Mouse (Mus musculus): ENCODE results near the gene Psma1. TPM values are rescaled to one million over a fixed set of nuclear protein-coding genes. Genes with fewer than 3 reads are reported as not detected.

The Psma1 gene
- total and polyA plus RNA-seq, 2 experiments from 2014 or later: 158 to 317 TPM

- H3K4me2 ChIP-seq (ENCODE audit: low read depth, low read length, poor library complexity, severe bottlenecking): peak within 1 kb of the TSS; percentile 57
- peak; percentile 97 for ATAC-seq (ENCODE audit: low FRiP score)
- peak within 1 kb of the TSS; percentile 91 for H3K9ac ChIP-seq (replicated peaks; ENCODE audit: low read length, poor library complexity, severe bottlenecking)
- peak; percentile 13; the same call in 1 of the 2 replicates for TF ChIP-seq CTCF (IDR thresholded peaks at IDR 0.05)
- no peaks in the 10 kb centered on the region for H3K27me3 ChIP-seq (ENCODE audit: insufficient read depth, low read length)
- peak within 1 kb of the TSS; percentile 69 for H3K27ac ChIP-seq (ENCODE audit: low read depth, low read length)
- peak; percentile 95 for DNase-seq (ENCODE audit: low spot score)
- 2% methylated on average over 66 of the region's 75 CpGs for WGBS
- no peaks in the 10 kb centered on the region for H3K9me3 ChIP-seq (ENCODE audit: low read length)
- peak within 1 kb of the TSS; percentile 95 for H3K4me3 ChIP-seq (ENCODE audit: low read depth, low read length)
- H3K4me1 ChIP-seq (ENCODE audit: insufficient read depth, low read length): no peaks in the 10 kb centered on the region
- H3K36me3 ChIP-seq (ENCODE audit: insufficient read depth, low read length): peaks cover 15% of the 10 kb centered on the region; the same call in 1 of the 2 replicates
Observed at GRCm38 (mm10) chr7:114253885-114254833, 21.8 kb downstream of the Psma1 start, which contains the start of gene Copb1. Gene Copb1, minus strand, starts transcription at chr7:114254711.

DNA sequence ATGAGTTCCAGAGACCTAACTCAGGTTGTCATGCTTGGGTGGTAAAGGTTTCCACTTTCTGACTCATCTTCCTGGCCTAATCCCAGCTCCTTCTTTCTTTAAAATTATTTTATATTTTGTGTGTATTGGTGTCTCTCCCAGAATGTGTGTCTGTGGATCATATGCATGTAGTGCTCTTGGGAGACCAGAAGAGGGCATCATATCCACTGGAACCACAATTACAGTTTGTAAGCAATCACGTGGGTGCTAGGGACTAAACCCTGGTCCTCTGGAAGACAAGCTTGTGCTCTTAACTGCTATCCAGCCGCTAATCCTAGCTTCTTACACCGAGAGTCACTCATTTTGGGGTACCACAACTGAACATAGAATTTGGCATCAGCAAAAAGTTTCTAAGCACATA lies 24.2 kb downstream of the Psma1 start:
- WGBS: 93% methylated on average over 3 of the region's 3 CpGs
- Histone ChIP-seq H3K4me3 (ENCODE audit: low read depth, low read length) (no peak overlapping the region), H3K36me3 (ENCODE audit: insufficient read depth, low read length) (peaks cover 30% of the 10 kb centered on the region; the same call in 1 of the 2 replicates), H3K9ac (replicated peaks; ENCODE audit: low read length, poor library complexity, severe bottlenecking) (no peak overlapping the region), H3K4me2 (ENCODE audit: low read depth, low read length, poor library complexity, severe bottlenecking) (no peak overlapping the region), H3K27me3 (ENCODE audit: insufficient read depth, low read length) (no peaks in the 10 kb centered on the region), H3K9me3 (ENCODE audit: low read length) (no peaks in the 10 kb centered on the region), H3K27ac (ENCODE audit: low read depth, low read length) (no peak overlapping the region), H3K4me1 (ENCODE audit: insufficient read depth, low read length) (no peaks in the 10 kb centered on the region)
- ATAC-seq (ENCODE audit: low FRiP score) (no peak), DNase-seq (ENCODE audit: low spot score) (no peak)
- peak; percentile 47 for TF ChIP-seq CTCF (IDR thresholded peaks at IDR 0.05)

- no peak overlapping the region for H3K4me3 ChIP-seq (ENCODE audit: low read depth, low read length)
- no peak for TF ChIP-seq CTCF (IDR thresholded peaks at IDR 0.05)
- no peaks in the 10 kb centered on the region for H3K27me3 ChIP-seq (ENCODE audit: insufficient read depth, low read length)
- WGBS: 92% methylated on average over 7 of the region's 7 CpGs
- no peaks in the 10 kb centered on the region for H3K9me3 ChIP-seq (ENCODE audit: low read length)
- no peak overlapping the region for H3K4me2 ChIP-seq (ENCODE audit: low read depth, low read length, poor library complexity, severe bottlenecking)
- no peaks in the 10 kb centered on the region for H3K4me1 ChIP-seq (ENCODE audit: insufficient read depth, low read length)
- no peak for ATAC-seq (ENCODE audit: low FRiP score)
- H3K27ac ChIP-seq (ENCODE audit: low read depth, low read length): no peak overlapping the region
- no peak for DNase-seq (ENCODE audit: low spot score)
- H3K36me3 ChIP-seq (ENCODE audit: insufficient read depth, low read length): peaks cover 44% of the 10 kb centered on the region
- no peak overlapping the region for H3K9ac ChIP-seq (replicated peaks; ENCODE audit: low read length, poor library complexity, severe bottlenecking)
Observed at GRCm38 (mm10) chr7:114233980-114234379, 41.9 kb downstream of the Psma1 start.

- Histone ChIP-seq H3K9me3 (ENCODE audit: low read length) (no peaks in the 10 kb centered on the region), H3K4me1 (ENCODE audit: insufficient read depth, low read length) (no peaks in the 10 kb centered on the region), H3K36me3 (ENCODE audit: insufficient read depth, low read length) (peaks cover 44% of the 10 kb centered on the region), H3K4me3 (ENCODE audit: low read depth, low read length) (no peak overlapping the region), H3K4me2 (ENCODE audit: low read depth, low read length, poor library complexity, severe bottlenecking) (no peak overlapping the region), H3K27me3 (ENCODE audit: insufficient read depth, low read length) (no peaks in the 10 kb centered on the region), H3K9ac (replicated peaks; ENCODE audit: low read length, poor library complexity, severe bottlenecking) (no peak overlapping the region), H3K27ac (ENCODE audit: low read depth, low read length) (no peak overlapping the region)
- ATAC-seq (ENCODE audit: low FRiP score): no peak
- WGBS: 95% methylated on average over 7 of the region's 7 CpGs
- DNase-seq (ENCODE audit: low spot score): no peak
- TF ChIP-seq CTCF (IDR thresholded peaks at IDR 0.05): no peak
Observed at GRCm38 (mm10) chr7:114232982-114233381, 42.9 kb downstream of the Psma1 start.

DNA sequence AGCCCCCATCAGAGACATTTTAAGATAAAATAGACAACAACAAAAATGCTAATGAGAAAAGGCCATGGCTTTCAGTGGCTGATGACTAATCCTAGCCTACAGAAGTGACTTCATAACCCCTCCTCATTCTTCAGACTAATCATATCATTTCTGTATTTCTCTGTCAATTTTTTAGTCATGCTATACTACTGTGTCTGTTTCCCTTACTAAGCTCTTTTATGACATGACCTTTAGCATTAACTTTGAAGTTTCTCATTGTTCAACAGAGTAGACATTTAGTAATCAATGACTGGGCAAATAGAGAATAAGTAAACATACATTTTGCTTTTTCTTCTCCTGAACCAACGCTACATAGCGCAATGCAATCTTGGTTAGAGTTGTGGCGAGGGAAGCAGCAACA lies 44.1 kb downstream of the Psma1 start:
- ATAC-seq (ENCODE audit: low FRiP score) (no peak), DNase-seq (ENCODE audit: low spot score) (no peak)
- no peaks in the 10 kb centered on the region for H3K9me3 ChIP-seq (ENCODE audit: low read length)
- H3K4me1 ChIP-seq (ENCODE audit: insufficient read depth, low read length): no peaks in the 10 kb centered on the region
- H3K27ac ChIP-seq (ENCODE audit: low read depth, low read length): no peak overlapping the region
- no peak overlapping the region for H3K4me2 ChIP-seq (ENCODE audit: low read depth, low read length, poor library complexity, severe bottlenecking)
- H3K4me3 ChIP-seq (ENCODE audit: low read depth, low read length): no peak overlapping the region
- no peaks in the 10 kb centered on the region for H3K27me3 ChIP-seq (ENCODE audit: insufficient read depth, low read length)
- H3K36me3 ChIP-seq (ENCODE audit: insufficient read depth, low read length): peaks cover 48% of the 10 kb centered on the region
- no peak for TF ChIP-seq CTCF (IDR thresholded peaks at IDR 0.05)
- 97% methylated on average over 3 of the region's 3 CpGs for WGBS
- no peak overlapping the region for H3K9ac ChIP-seq (replicated peaks; ENCODE audit: low read length, poor library complexity, severe bottlenecking)

GRCm38 (mm10) chr7:114226521-114226920 lies 49.4 kb downstream of the Psma1 start:
- Histone ChIP-seq H3K9me3 (ENCODE audit: low read length) (no peaks in the 10 kb centered on the region), H3K27ac (ENCODE audit: low read depth, low read length) (no peak overlapping the region), H3K4me3 (ENCODE audit: low read depth, low read length) (no peak overlapping the region), H3K36me3 (ENCODE audit: insufficient read depth, low read length) (peaks cover 36% of the 10 kb centered on the region), H3K9ac (replicated peaks; ENCODE audit: low read length, poor library complexity, severe bottlenecking) (no peak overlapping the region), H3K27me3 (ENCODE audit: insufficient read depth, low read length) (no peaks in the 10 kb centered on the region), H3K4me2 (ENCODE audit: low read depth, low read length, poor library complexity, severe bottlenecking) (no peak overlapping the region), H3K4me1 (ENCODE audit: insufficient read depth, low read length) (no peaks in the 10 kb centered on the region)
- 88% methylated on average over 1 of the region's 1 CpGs for WGBS
- no peak for TF ChIP-seq CTCF (IDR thresholded peaks at IDR 0.05)
- ATAC-seq (ENCODE audit: low FRiP score) (no peak), DNase-seq (ENCODE audit: low spot score) (no peak)
